Mouse (Mus musculus) erythroblast, embryonic 14.5 days (primary cell): ENCODE results near the gene Gm4201.
"Not testable (repeated sequence)": the region's sequence is repeated elsewhere in the genome, so short reads cannot be mapped to it uniquely, and the experiment has no call there.

Experiments used
- GATA1 ChIP-seq: IDR thresholded peaks from 2 replicates; pipeline ENCODE4 v1.6.1; 2012; ENCODE audit warnings: low read length, inconsistent platforms, mixed read lengths
- TAL1 ChIP-seq: IDR thresholded peaks from 3 replicates; pipeline ENCODE4 v1.6.1; 2012; ENCODE audit warnings: low read length, inconsistent platforms, mixed read lengths

GRCm38 (mm10) chr7:22588027-22588426 is 22.9 kb upstream of the Gm4201 start, which contains the start of gene Gm4565:
- not testable (repeated sequence) for TF ChIP-seq TAL1, GATA1
